Mouse (Mus musculus): Measurements from ENCODE around the gene Arfgap3.

DNA sequence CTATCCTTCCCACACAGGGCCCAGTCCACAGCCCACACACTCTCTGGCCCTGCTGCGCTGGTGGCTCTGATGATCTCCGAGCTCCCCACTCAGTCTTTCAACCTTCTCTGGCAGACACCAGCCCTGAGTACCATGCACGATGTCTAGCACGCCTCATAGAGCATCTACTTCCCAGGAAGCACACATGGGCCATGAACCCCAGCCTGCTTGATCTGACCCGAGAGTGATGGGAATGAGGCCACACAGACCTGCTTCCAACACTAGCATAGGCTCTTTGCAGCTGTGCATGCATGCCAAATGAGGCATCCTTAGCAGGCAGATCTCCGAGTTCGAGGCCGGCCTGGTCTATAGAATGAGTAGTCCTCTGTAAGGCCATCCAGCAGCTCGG, 45.2 kb downstream of the Arfgap3 start:
- TF ChIP-seq CTCF (IDR thresholded peaks at IDR 0.05; ENCODE audit: low read depth) (no peak), EP300 (IDR thresholded peaks at IDR 0.05; ENCODE audit: low read depth) (no peak)

Measured in heart, postnatal 0 days (tissue).